In the genomic region with DNA sequence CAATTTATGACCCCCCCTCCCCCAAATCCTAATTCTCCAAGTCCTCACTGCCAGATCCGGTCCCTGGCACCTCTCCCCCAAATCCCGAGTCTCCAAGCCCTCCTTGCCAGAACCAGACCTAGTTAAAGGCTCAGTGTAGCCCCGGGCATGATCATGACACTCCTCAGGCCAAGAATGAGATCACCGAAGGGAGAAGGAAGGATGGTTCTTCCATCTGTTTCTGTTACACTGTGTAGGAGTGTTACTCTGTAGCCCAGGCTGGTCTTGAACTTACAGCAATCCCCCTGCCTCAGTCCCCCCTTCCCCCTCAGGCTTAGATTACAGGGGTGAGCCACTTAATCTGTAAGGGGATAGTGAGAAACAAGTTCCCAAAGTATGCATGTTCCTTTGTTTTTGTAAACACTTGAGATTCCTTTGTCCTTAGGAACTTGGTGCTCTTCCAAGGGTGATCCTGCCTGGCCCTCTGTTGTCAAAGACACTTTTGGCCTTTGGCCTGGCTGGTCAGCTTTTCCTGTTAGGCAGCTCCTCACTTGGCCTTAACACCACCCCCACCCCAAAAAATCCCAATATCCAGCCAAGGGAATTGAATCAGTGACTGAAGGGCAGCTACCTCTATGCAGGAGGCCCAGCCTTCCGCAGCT, we compare ENCODE assay signal across 8 mouse cellular contexts. TPM values are rescaled to one million over a fixed set of nuclear protein-coding genes. Genes with fewer than 3 reads are reported as not detected.
A peak's percentile ranks its signal among the peaks of the same experiment; 100 is the strongest.
DNase-seq lines count a peak whose midpoint lies in the region; ATAC-seq and TF ChIP-seq lines count a peak whose summit lies in the region.

No protein-coding gene starts in this region.

- 72% methylated on average over 5 of the region's 5 CpGs for WGBS in forebrain, embryonic 13.5 days
- WGBS in forebrain, embryonic 11.5 days = 77% methylated on average over 5 of the region's 5 CpGs
- 61% methylated on average over 5 of the region's 5 CpGs for WGBS in forebrain, embryonic 16.5 days
- 70% methylated on average over 5 of the region's 5 CpGs for WGBS in stomach, postnatal 0 days

- no peak overlapping the region for H3K9ac ChIP-seq in forebrain, embryonic 13.5 days
- no peak overlapping the region for H3K9ac ChIP-seq in forebrain, embryonic 11.5 days (ENCODE audit: low read length)
- H3K9ac ChIP-seq in forebrain, embryonic 16.5 days (replicated peaks; ENCODE audit: low read depth, low read length) = no peak overlapping the region
- no peak overlapping the region for H3K9ac ChIP-seq in stomach, postnatal 0 days (ENCODE audit: low read length)

- H3K4me2 ChIP-seq in forebrain, embryonic 13.5 days = no peak overlapping the region
- H3K4me2 ChIP-seq in forebrain, embryonic 11.5 days (ENCODE audit: low read depth, low read length, severe bottlenecking) = no peak overlapping the region
- H3K4me2 ChIP-seq in forebrain, embryonic 16.5 days (ENCODE audit: low read length) = no peak overlapping the region
- H3K4me2 ChIP-seq in stomach, postnatal 0 days (replicated peaks; ENCODE audit: low read depth) = no peak overlapping the region

- no peak for TF ChIP-seq CTCF in stomach, postnatal 0 days (IDR thresholded peaks at IDR 0.05; ENCODE audit: low read depth)

- no peaks in the 10 kb centered on the region for H3K9me3 ChIP-seq in forebrain, embryonic 13.5 days (replicated peaks)
- no peaks in the 10 kb centered on the region for H3K9me3 ChIP-seq in forebrain, embryonic 11.5 days (ENCODE audit: control insufficient read depth, low read length)
- H3K9me3 ChIP-seq in forebrain, embryonic 16.5 days (ENCODE audit: control insufficient read depth, low read length) = no peaks in the 10 kb centered on the region
- H3K9me3 ChIP-seq in stomach, postnatal 0 days (ENCODE audit: control insufficient read depth, low read length) = no peaks in the 10 kb centered on the region

- H3K4me3 ChIP-seq in forebrain, embryonic 13.5 days = no peak overlapping the region
- no peak overlapping the region for H3K4me3 ChIP-seq in forebrain, embryonic 11.5 days (ENCODE audit: low read depth, low read length)
- H3K4me3 ChIP-seq in forebrain, embryonic 16.5 days (replicated peaks; ENCODE audit: low read length) = no peak overlapping the region
- H3K4me3 ChIP-seq in stomach, postnatal 0 days (ENCODE audit: low read depth, low read length) = no peak overlapping the region

- H3K27ac ChIP-seq in forebrain, embryonic 13.5 days = no peak overlapping the region
- H3K27ac ChIP-seq in forebrain, embryonic 11.5 days (ENCODE audit: low read depth, low read length) = no peak overlapping the region
- no peak overlapping the region for H3K27ac ChIP-seq in forebrain, embryonic 16.5 days (ENCODE audit: low read length)
- H3K27ac ChIP-seq in stomach, postnatal 0 days (replicated peaks) = no peak overlapping the region

- H3K27me3 ChIP-seq in forebrain, embryonic 13.5 days = no peaks in the 10 kb centered on the region
- no peaks in the 10 kb centered on the region for H3K27me3 ChIP-seq in forebrain, embryonic 11.5 days (ENCODE audit: control insufficient read depth, insufficient read depth, low read length)
- H3K27me3 ChIP-seq in forebrain, embryonic 16.5 days (replicated peaks; ENCODE audit: control insufficient read depth, insufficient read depth, low read length) = no peaks in the 10 kb centered on the region
- no peaks in the 10 kb centered on the region for H3K27me3 ChIP-seq in stomach, postnatal 0 days (ENCODE audit: control insufficient read depth, insufficient read depth, low read length)

- H3K4me1 ChIP-seq in forebrain, embryonic 13.5 days = peaks cover 23% of the 10 kb centered on the region
- H3K4me1 ChIP-seq in forebrain, embryonic 11.5 days (replicated peaks; ENCODE audit: control insufficient read depth, insufficient read depth, low read length) = peaks cover 6% of the 10 kb centered on the region; the same call in 1 of the 2 replicates
- H3K4me1 ChIP-seq in forebrain, embryonic 16.5 days (replicated peaks; ENCODE audit: control insufficient read depth, insufficient read depth, low read length) = peaks cover 14% of the 10 kb centered on the region
- peaks cover 10% of the 10 kb centered on the region; the same call in 1 of the 2 replicates for H3K4me1 ChIP-seq in stomach, postnatal 0 days (replicated peaks; ENCODE audit: control insufficient read depth, insufficient read depth)

- no peak for TF ChIP-seq EP300 in stomach, postnatal 0 days (optimal IDR thresholded peaks at IDR 0.05)

- H3K36me3 ChIP-seq in forebrain, embryonic 13.5 days (ENCODE audit: poor library complexity, severe bottlenecking) = no peaks in the 10 kb centered on the region
- H3K36me3 ChIP-seq in forebrain, embryonic 11.5 days (ENCODE audit: control insufficient read depth, insufficient read depth, low read length) = no peaks in the 10 kb centered on the region
- no peaks in the 10 kb centered on the region for H3K36me3 ChIP-seq in forebrain, embryonic 16.5 days (ENCODE audit: control insufficient read depth, insufficient read depth)
- H3K36me3 ChIP-seq in stomach, postnatal 0 days (ENCODE audit: control insufficient read depth, insufficient read depth, low read length) = no peaks in the 10 kb centered on the region

- ATAC-seq in forebrain, embryonic 13.5 days = peak; percentile 28; the same call in 1 of the 2 replicates
- ATAC-seq in forebrain, embryonic 11.5 days (replicated peaks; ENCODE audit: low FRiP score) = no peak
- peak; percentile 22; the same call in 1 of the 2 replicates for ATAC-seq in forebrain, embryonic 16.5 days
- ATAC-seq in stomach, postnatal 0 days (ENCODE audit: low FRiP score, low TSS enrichment) = peak; percentile 15; the same call in 1 of the 2 replicates

- DNase-seq in forebrain, embryonic 11.5 days (ENCODE audit: low spot score) = no peak
- DNase-seq in Muller cell, postnatal 12 days (ENCODE audit: inconsistent ontology term) = peak; percentile 60
- DNase-seq in kidney, adult 18-20 months = peak; percentile 58
- no peak for DNase-seq in stomach, postnatal 0 days (ENCODE audit: low spot score)
- DNase-seq in thymus, postnatal 4 days = no peak
- DNase-seq in embryo, embryonic 11 days = no peak

RNA-seq across cellular contexts. Expression of a gene that starts 2.8 kb away (rescaled TPM):
- polyA plus RNA-seq in forebrain, embryonic 13.5 days (2015; fragmentation: Nextera tagmentation; extraction: Ambion mirVana) = 0.13 and 0.47 TPM in 2 replicates
- 0.81 and 2.3 TPM in 2 replicates for polyA plus RNA-seq in forebrain, embryonic 11.5 days (2014; fragmentation: Nextera tagmentation; extraction: Ambion mirVana)
- polyA plus RNA-seq in forebrain, embryonic 16.5 days (2015; fragmentation: Nextera tagmentation; extraction: Ambion mirVana) = 0.08 and 0.53 TPM in 2 replicates
- 0.21 and 0.27 TPM in 2 replicates for polyA plus RNA-seq in stomach, postnatal 0 days (2015; fragmentation: Nextera tagmentation; extraction: Ambion mirVana)

Comparison
In these comparisons a context has a peak if more than half of its experiments do, and no peak if none do; other contexts are left out.
1. DNase-seq: peak in Muller cell, postnatal 12 days (single experiment) and kidney, adult 18-20 months (single experiment); none in forebrain, embryonic 11.5 days (single experiment), stomach, postnatal 0 days (single experiment), thymus, postnatal 4 days (single experiment) and embryo, embryonic 11 days (single experiment).